Mouse (Mus musculus) frontal cortex, postnatal 14 days (tissue): ENCODE data around the gene Nlrp3.
"Not testable (repeated sequence)": the region's sequence is repeated elsewhere in the genome, so short reads cannot be mapped to it uniquely, and the experiment has no call there.

Source experiments
- DNase-seq, 2 experiments: peaks; one replicate each; pipeline ENCODE4 v3.0.0; 2022; ENCODE audit warnings: low spot score in 2 of 2

Nlrp3 gene

GRCm38 (mm10) chr11:59537218-59538130, 3.9 kb upstream of the Nlrp3 start:
- DNase-seq = no peak

- DNase-seq = peak in 1 of 2 experiments; percentile 42
Measured at GRCm38 (mm10) chr11:59538387-59538786, 3.0 kb upstream of the Nlrp3 start.

- DNase-seq = no peak
Measured at GRCm38 (mm10) chr11:59540123-59540522, 1.2 kb upstream of the Nlrp3 start.

- no peak for DNase-seq
Measured at GRCm38 (mm10) chr11:59542442-59542841, 1.1 kb downstream of the Nlrp3 start.

GRCm38 (mm10) chr11:59543376-59543775, 2.0 kb downstream of the Nlrp3 start:
- no peak for DNase-seq

GRCm38 (mm10) chr11:59544005-59544404, 2.6 kb downstream of the Nlrp3 start:
- DNase-seq = no peak

- DNase-seq = no peak
Measured at GRCm38 (mm10) chr11:59554127-59554526, 12.8 kb downstream of the Nlrp3 start.

- DNase-seq = no peak
Measured at GRCm38 (mm10) chr11:59554535-59554934, 13.2 kb downstream of the Nlrp3 start.

GRCm38 (mm10) chr11:59560906-59561305, 19.5 kb downstream of the Nlrp3 start:
- DNase-seq = no peak

GRCm38 (mm10) chr11:59562336-59562735, 21.0 kb downstream of the Nlrp3 start:
- DNase-seq = no peak

GRCm38 (mm10) chr11:59562837-59563236, 21.5 kb downstream of the Nlrp3 start:
- DNase-seq = no peak

- no peak for DNase-seq
Measured at GRCm38 (mm10) chr11:59569306-59569705, 27.9 kb downstream of the Nlrp3 start.

GRCm38 (mm10) chr11:59575726-59576125, 34.4 kb downstream of the Nlrp3 start:
- DNase-seq = no peak

- not testable (repeated sequence) for DNase-seq
Measured at GRCm38 (mm10) chr11:59576135-59576534, 34.8 kb downstream of the Nlrp3 start, which contains the start of gene Olfr222. Gene Olfr222 (minus strand): TSS chr11:59576235.

GRCm38 (mm10) chr11:59584539-59584938, 43.2 kb downstream of the Nlrp3 start:
- no peak for DNase-seq

- no peak for DNase-seq
Measured at GRCm38 (mm10) chr11:59589496-59589895, 48.1 kb downstream of the Nlrp3 start.

- no peak for DNase-seq
Measured at GRCm38 (mm10) chr11:59593189-59593588, 51.8 kb downstream of the Nlrp3 start, which contains the start of gene Olfr223. Gene Olfr223 (minus strand): TSS chr11:59593289.

GRCm38 (mm10) chr11:59596091-59596490, 54.7 kb downstream of the Nlrp3 start:
- DNase-seq = no peak

- DNase-seq = no peak
Measured at GRCm38 (mm10) chr11:59596950-59597349, 55.6 kb downstream of the Nlrp3 start.

GRCm38 (mm10) chr11:59599211-59599610, 57.8 kb downstream of the Nlrp3 start:
- no peak for DNase-seq

GRCm38 (mm10) chr11:59600872-59601271, 59.5 kb downstream of the Nlrp3 start:
- no peak for DNase-seq

GRCm38 (mm10) chr11:59602287-59602686, 60.9 kb downstream of the Nlrp3 start:
- DNase-seq = no peak

GRCm38 (mm10) chr11:59611646-59612045, 70.3 kb downstream of the Nlrp3 start:
- no peak for DNase-seq
